Mouse (Mus musculus) urinary bladder, adult 18-20 months (tissue): ENCODE measurements around the gene Rhoj.
A peak's percentile ranks its signal among the peaks of the same experiment; 100 is the strongest.
"Not testable (repeated sequence)": the region's sequence is repeated elsewhere in the genome, so short reads cannot be mapped to it uniquely, and the experiment has no call there.

ENCODE experiments used
- DNase-seq, 2 experiments: peaks; one replicate each; pipeline ENCODE4 v3.0.0; 2022; ENCODE audit warnings: low spot score in 2 of 2, mixed read lengths in 2 of 2

The Rhoj gene

GRCm38 (mm10) chr12:75391526-75391925 is 83.4 kb downstream of the Rhoj start:
- DNase-seq = no peak

GRCm38 (mm10) chr12:75394011-75394773 is 86.1 kb downstream of the Rhoj start:
- DNase-seq = no peak

GRCm38 (mm10) chr12:75396616-75397015 is 88.5 kb downstream of the Rhoj start:
- no peak for DNase-seq

GRCm38 (mm10) chr12:75397077-75397476 is 89.0 kb downstream of the Rhoj start:
- DNase-seq = no peak

GRCm38 (mm10) chr12:75412964-75413363 is 104.8 kb downstream of the Rhoj start:
- no peak for DNase-seq

- no peak for DNase-seq
These were observed 106.9 kb downstream of the Rhoj start for GRCm38 (mm10) chr12:75414991-75415390.

GRCm38 (mm10) chr12:75416681-75417080 is 108.6 kb downstream of the Rhoj start, which contains the start of gene Gphb5:
Gphb5 (minus strand) TSS chr12:75416781.
- no peak for DNase-seq

- no peak for DNase-seq
These were observed 116.2 kb downstream of the Rhoj start for GRCm38 (mm10) chr12:75424359-75424758.

GRCm38 (mm10) chr12:75424817-75425216 is 116.7 kb downstream of the Rhoj start:
- DNase-seq = no peak

GRCm38 (mm10) chr12:75425882-75426281 is 117.8 kb downstream of the Rhoj start:
- DNase-seq = no peak

- no peak for DNase-seq
These were observed 120.6 kb downstream of the Rhoj start for GRCm38 (mm10) chr12:75428719-75429118.

- no peak for DNase-seq
These were observed 121.7 kb downstream of the Rhoj start for GRCm38 (mm10) chr12:75429685-75430396.

- not testable (repeated sequence) for DNase-seq
These were observed 124.3 kb downstream of the Rhoj start for GRCm38 (mm10) chr12:75432400-75432799.

- DNase-seq = no peak
These were observed 138.1 kb downstream of the Rhoj start for GRCm38 (mm10) chr12:75446245-75446644.

GRCm38 (mm10) chr12:75448921-75449320 is 140.8 kb downstream of the Rhoj start:
- no peak for DNase-seq

- DNase-seq = no peak
These were observed 141.4 kb downstream of the Rhoj start for GRCm38 (mm10) chr12:75449475-75449966.

GRCm38 (mm10) chr12:75450011-75450410 is 141.9 kb downstream of the Rhoj start:
- DNase-seq = peak in 1 of 2 experiments; percentile 40

GRCm38 (mm10) chr12:75450592-75450991 is 142.5 kb downstream of the Rhoj start:
- no peak for DNase-seq
